Mouse (Mus musculus) stomach, postnatal 0 days (tissue): ENCODE data around the gene Krtap5-1. TPM values are rescaled to one million over a fixed set of nuclear protein-coding genes. Genes with fewer than 3 reads are reported as not detected.
"Not testable (repeated sequence)": the region's sequence is repeated elsewhere in the genome, so short reads cannot be mapped to it uniquely, and the experiment has no call there.

ENCODE experiments used
- ATAC-seq: fragments of 200-750 bp; cut with Nextera tagmentation; 2 replicates; pipeline ENCODE4 v1.8.0; 2017; ENCODE audit not compliant: low FRiP score, low TSS enrichment
- DNase-seq: peaks from one replicate; pipeline ENCODE4 v3.0.0-alpha.2; 2016; ENCODE audit warnings: low spot score
- H3K27ac ChIP-seq: fragments of 300-500 bp; sonication (generic); replicated peaks from 2 replicates; pipeline ENCODE4 v1.5.1; 2014; ENCODE audit warnings: mild to moderate bottlenecking, control low read depth
- H3K27me3 ChIP-seq: fragments of 300-500 bp; sonication (generic); 2 replicates; pipeline ENCODE4 v1.6.1; 2014; ENCODE audit warnings: low read length; ENCODE audit not compliant: control insufficient read depth, insufficient read depth
- H3K36me3 ChIP-seq: fragments of 300-500 bp; sonication (generic); 2 replicates; pipeline ENCODE4 v1.6.1; 2014; ENCODE audit warnings: low read length, mixed read lengths; ENCODE audit not compliant: control insufficient read depth, insufficient read depth
- H3K4me1 ChIP-seq: fragments of 300-500 bp; sonication (generic); replicated peaks from 2 replicates; pipeline ENCODE4 v1.6.1; 2014; ENCODE audit warnings: antibody characterized with exemption; ENCODE audit not compliant: control insufficient read depth, insufficient read depth
- H3K4me2 ChIP-seq: fragments of 300-500 bp; sonication (generic); replicated peaks from 2 replicates; pipeline ENCODE4 v1.6.1; 2014; ENCODE audit warnings: low read depth, mild to moderate bottlenecking, control low read depth, moderate library complexity
- H3K4me3 ChIP-seq: fragments of 300-500 bp; sonication (generic); 2 replicates; pipeline ENCODE4 v1.5.1; 2014; ENCODE audit warnings: low read depth, low read length, control low read depth
- H3K9ac ChIP-seq: fragments of 300-500 bp; sonication (generic); 2 replicates; pipeline ENCODE4 v1.6.1; 2014; ENCODE audit warnings: mild to moderate bottlenecking, low read length, control low read depth, mixed read lengths
- H3K9me3 ChIP-seq: fragments of 300-500 bp; sonication (generic); 2 replicates; pipeline ENCODE4 v1.6.1; 2016; ENCODE audit warnings: low read length; ENCODE audit not compliant: control insufficient read depth
- CTCF ChIP-seq: IDR thresholded peaks from 2 replicates; pipeline ENCODE4 v1.5.1; 2016; ENCODE audit warnings: antibody characterized with exemption, low read depth, mild to moderate bottlenecking, moderate library complexity
- EP300 ChIP-seq: optimal IDR thresholded peaks from 2 replicates; pipeline ENCODE3; 2016; ENCODE audit warnings: antibody characterized with exemption
- WGBS: fragments of 180-500 bp; shearing (Covaris S2); extraction: QIAGEN DNeasy Blood & Tissue Kit; methylation state at CpG from one replicate; pipeline ENCODE4 v1.1.7; 2014; 5-methylcytosine and 5-hydroxymethylcytosine counted together
- polyA plus RNA-seq: library from polyadenylated mRNA; unstranded; fragments of >200 nt; fragmentation: Nextera tagmentation; extraction: Ambion mirVana; gene quantifications from 2 replicates; pipeline ENCODE4 v1.2.1, GENCODE M21; 2015

The Krtap5-1 gene
- polyA plus RNA-seq, 1 experiment from 2014 or later = not detected

- Histone ChIP-seq H3K4me3 (no peak overlapping the region), H3K4me2 (no peak overlapping the region), H3K27me3 (no peaks in the 10 kb centered on the region), H3K9me3 (no peaks in the 10 kb centered on the region), H3K4me1 (no peaks in the 10 kb centered on the region; the same call in 1 of the 2 replicates), H3K9ac (no peak overlapping the region), H3K36me3 (no peaks in the 10 kb centered on the region), H3K27ac (peak overlapping the region; percentile 73)
- no peak for DNase-seq
- 81% methylated on average over 6 of the region's 6 CpGs for WGBS
- no peak for ATAC-seq
- TF ChIP-seq CTCF = no peak
- no peak for TF ChIP-seq EP300
These were observed 25.7 kb upstream of the Krtap5-1 start for GRCm38 (mm10) chr7:142322641-142323040.

- not testable (repeated sequence) for H3K27me3 ChIP-seq, H3K9me3 ChIP-seq, H3K4me1 ChIP-seq, H3K4me2 ChIP-seq, ATAC-seq, H3K4me3 ChIP-seq, DNase-seq, H3K9ac ChIP-seq, H3K36me3 ChIP-seq
- WGBS = 56% methylated on average over 3 of the region's 10 CpGs
- H3K27ac ChIP-seq = peak overlapping the region; percentile 78
These were observed 24.9 kb upstream of the Krtap5-1 start for GRCm38 (mm10) chr7:142321637-142322306.

- WGBS = 14% methylated on average over 2 of the region's 2 CpGs
- H3K9ac ChIP-seq = no peak overlapping the region
- no peak for DNase-seq
- TF ChIP-seq CTCF = no peak
- no peak for TF ChIP-seq EP300
- peak overlapping the region; percentile 78 for H3K27ac ChIP-seq
- H3K4me3 ChIP-seq = no peak overlapping the region
- H3K4me1 ChIP-seq = no peaks in the 10 kb centered on the region
- no peak for ATAC-seq
- H3K36me3 ChIP-seq = no peaks in the 10 kb centered on the region
- H3K27me3 ChIP-seq = no peaks in the 10 kb centered on the region
- no peaks in the 10 kb centered on the region for H3K9me3 ChIP-seq
- H3K4me2 ChIP-seq = no peak overlapping the region
These were observed 24.0 kb upstream of the Krtap5-1 start for GRCm38 (mm10) chr7:142320906-142321305.

GRCm38 (mm10) chr7:142319124-142319523, 22.2 kb upstream of the Krtap5-1 start:
- WGBS = 76% methylated on average over 11 of the region's 11 CpGs
- Histone ChIP-seq H3K36me3 (no peaks in the 10 kb centered on the region), H3K27me3 (no peaks in the 10 kb centered on the region), H3K4me3 (no peak overlapping the region), H3K4me2 (no peak overlapping the region), H3K27ac (peak overlapping the region; percentile 78), H3K9ac (no peak overlapping the region), H3K4me1 (no peaks in the 10 kb centered on the region), H3K9me3 (no peaks in the 10 kb centered on the region)
- no peak for DNase-seq
- ATAC-seq = no peak
- TF ChIP-seq CTCF = no peak
- no peak for TF ChIP-seq EP300

- Histone ChIP-seq H3K4me3 (no peak overlapping the region), H3K9me3 (no peaks in the 10 kb centered on the region), H3K4me2 (no peak overlapping the region), H3K27me3 (no peaks in the 10 kb centered on the region), H3K27ac (0 out of 2 replicates have a peak overlapping the region, but pooled peaks have one; percentile 40), H3K36me3 (no peaks in the 10 kb centered on the region), H3K4me1 (no peaks in the 10 kb centered on the region), H3K9ac (no peak overlapping the region)
- DNase-seq (no peak), ATAC-seq (peak; percentile 24; the same call in 1 of the 2 replicates)
- 53% methylated on average over 5 of the region's 5 CpGs for WGBS
- TF ChIP-seq CTCF = no peak
- no peak for TF ChIP-seq EP300
These were observed 20.3 kb upstream of the Krtap5-1 start for GRCm38 (mm10) chr7:142317216-142317615.

- ATAC-seq (peak; percentile 57; the same call in 1 of the 2 replicates), DNase-seq (no peak)
- Histone ChIP-seq H3K4me2 (no peak overlapping the region), H3K27ac (0 out of 2 replicates have a peak overlapping the region, but pooled peaks have one; percentile 35), H3K36me3 (no peaks in the 10 kb centered on the region), H3K4me1 (no peaks in the 10 kb centered on the region), H3K9ac (no peak overlapping the region), H3K9me3 (no peaks in the 10 kb centered on the region), H3K4me3 (no peak overlapping the region), H3K27me3 (no peaks in the 10 kb centered on the region)
- peak; percentile 92 for TF ChIP-seq CTCF
- TF ChIP-seq EP300 = no peak
- 30% methylated on average over 6 of the region's 6 CpGs for WGBS
These were observed 19.6 kb upstream of the Krtap5-1 start for GRCm38 (mm10) chr7:142316558-142316957.
